Mouse (Mus musculus) MEL (cell line): ENCODE measurements at regions not wholly inside any gene's neighbourhood (a gene's known extent, or its start where the extent isn't known, plus 50 kb on each side); places are given as distances from the start of the nearest gene placed in this dataset.

Source experiments
- DNase-seq: peaks from one replicate; pipeline ENCODE4 v3.0.0; 2011; ENCODE audit warnings: low read depth, low spot score
- H3K27ac ChIP-seq: 2 replicates; pipeline ENCODE4 v1.5.1; 2012; ENCODE audit warnings: low read depth, mild to moderate bottlenecking, control low read depth, low read length, moderate library complexity; ENCODE audit not compliant: control insufficient read depth
- H3K27me3 ChIP-seq, 2 experiments: fragments of 150-350 bp in 1 of 2; sonication (generic) in 1 of 2; 2 replicates each; pipeline ENCODE4 v1.6.1; 2012; ENCODE audit warnings: low read length in 2 of 2, mild to moderate bottlenecking in 2 of 2, improper control_type of control experiment in 1 of 2, moderate library complexity in 1 of 2; ENCODE audit not compliant: insufficient read depth in 2 of 2, control insufficient read depth in 1 of 2
- H3K36me3 ChIP-seq, 2 experiments: 2 replicates each; pipeline ENCODE4 v1.6.1; 2012 to 2014; ENCODE audit warnings: low read length in 2 of 2, improper control_type of control experiment in 1 of 2, inconsistent platforms in 1 of 2, mild to moderate bottlenecking in 1 of 2; ENCODE audit not compliant: insufficient read depth in 2 of 2, control insufficient read depth in 1 of 2
- H3K4me1 ChIP-seq, 2 experiments: fragments of 150-350 bp in 1 of 2; sonication (generic) in 1 of 2; 2 replicates each; pipeline ENCODE4 v1.6.1; 2012; ENCODE audit warnings: low read length in 2 of 2, improper control_type of control experiment in 1 of 2, mild to moderate bottlenecking in 1 of 2; ENCODE audit not compliant: insufficient read depth in 2 of 2, control insufficient read depth in 1 of 2
- H3K4me3 ChIP-seq, 2 experiments: fragments of 150-350 bp in 1 of 2; sonication (generic) in 1 of 2; 2 replicates each; pipeline ENCODE4 v1.5.1; 2012; ENCODE audit warnings: low read depth in 2 of 2, low read length in 2 of 2, mild to moderate bottlenecking in 2 of 2, moderate library complexity in 2 of 2, control low read depth in 1 of 2, improper control_type of control experiment in 1 of 2; ENCODE audit not compliant: control insufficient read depth in 1 of 2, insufficient read depth in 1 of 2
- H3K79me2 ChIP-seq: 2 replicates; pipeline ENCODE4 v1.6.1; 2012; ENCODE audit warnings: mild to moderate bottlenecking, low read length, moderate library complexity; ENCODE audit not compliant: control insufficient read depth, poor library complexity, insufficient read depth
- H3K9ac ChIP-seq: 2 replicates; pipeline ENCODE4 v1.6.1; 2012; ENCODE audit warnings: low read depth, mild to moderate bottlenecking, control low read depth, low read length, moderate library complexity; ENCODE audit not compliant: control insufficient read depth, poor library complexity, severe bottlenecking
- H3K9me3 ChIP-seq: fragments of 150-350 bp; sonication (generic); replicated peaks from 2 replicates; pipeline ENCODE4 v1.6.1; 2012; ENCODE audit warnings: mild to moderate bottlenecking, low read length, improper control_type of control experiment, moderate library complexity; ENCODE audit not compliant: insufficient read depth
- CHD1 ChIP-seq: IDR thresholded peaks from 2 replicates; pipeline ENCODE4 v1.6.1; 2012; ENCODE audit warnings: low read depth, mild to moderate bottlenecking, inconsistent platforms, low read length, improper control_type of control experiment
- CHD2 ChIP-seq: IDR thresholded peaks from 2 replicates; pipeline ENCODE4 v1.6.1; 2011; ENCODE audit warnings: low read length, improper control_type of control experiment
- CTCF ChIP-seq, 3 experiments: IDR thresholded peaks in 2 of 3; conservative IDR thresholded peaks in 1 of 3; 2 replicates each; pipeline ENCODE4 v1.5.1; 2011 to 2012; ENCODE audit warnings: low read length in 3 of 3, low read depth in 2 of 3, mild to moderate bottlenecking in 2 of 3, improper control_type of control experiment in 1 of 3, inconsistent platforms in 1 of 3, mixed read lengths in 1 of 3, moderate library complexity in 1 of 3; ENCODE audit not compliant: control insufficient read depth in 1 of 3, insufficient read depth in 1 of 3, poor library complexity in 1 of 3, severe bottlenecking in 1 of 3
- ELF1 ChIP-seq: IDR thresholded peaks from 2 replicates; pipeline ENCODE4 v1.6.1; 2014; ENCODE audit warnings: low read depth, mild to moderate bottlenecking, inconsistent platforms, low read length, improper control_type of control experiment, moderate library complexity
- ETS1 ChIP-seq: IDR thresholded peaks from 2 replicates; pipeline ENCODE4 v1.6.1; 2012; ENCODE audit warnings: low read depth, mild to moderate bottlenecking, inconsistent platforms, low read length, improper control_type of control experiment, moderate library complexity
- GABPA ChIP-seq: IDR thresholded peaks from 2 replicates; pipeline ENCODE4 v1.6.1; 2012; ENCODE audit warnings: low read depth, mild to moderate bottlenecking, inconsistent platforms, low read length, improper control_type of control experiment, moderate library complexity
- HCFC1 ChIP-seq: IDR thresholded peaks from 2 replicates; pipeline ENCODE4 v1.6.1; 2012; ENCODE audit warnings: low read depth, mild to moderate bottlenecking, inconsistent platforms, low read length, improper control_type of control experiment, moderate library complexity
- MAFK ChIP-seq: IDR thresholded peaks from 2 replicates; pipeline ENCODE4 v1.6.1; 2011; ENCODE audit warnings: low read depth, mild to moderate bottlenecking, low read length, improper control_type of control experiment, borderline replicate concordance
- MAX ChIP-seq: IDR thresholded peaks from 2 replicates; pipeline ENCODE4 v1.6.1; 2011; ENCODE audit warnings: low read length, improper control_type of control experiment
- MAZ ChIP-seq: IDR thresholded peaks from 2 replicates; pipeline ENCODE4 v1.6.1; 2012; ENCODE audit warnings: low read depth, mild to moderate bottlenecking, inconsistent platforms, low read length, improper control_type of control experiment
- MXI1 ChIP-seq: IDR thresholded peaks from 2 replicates; pipeline ENCODE4 v1.6.1; 2011; ENCODE audit warnings: mild to moderate bottlenecking, low read depth, low read length, improper control_type of control experiment
- MYB ChIP-seq: IDR thresholded peaks from 2 replicates; pipeline ENCODE4 v1.6.1; 2011; ENCODE audit warnings: mild to moderate bottlenecking, low read depth, low read length, improper control_type of control experiment
- NELFE ChIP-seq: IDR thresholded peaks from 2 replicates; pipeline ENCODE4 v1.6.1; 2011; ENCODE audit warnings: low read depth, low read length, improper control_type of control experiment
- NRF1 ChIP-seq: IDR thresholded peaks from 2 replicates; pipeline ENCODE4 v1.6.1; 2014; ENCODE audit warnings: low read depth, mild to moderate bottlenecking, inconsistent platforms, low read length, improper control_type of control experiment, moderate library complexity; ENCODE audit not compliant: poor library complexity, insufficient read depth, severe bottlenecking
- POLR2A ChIP-seq, 2 experiments: IDR thresholded peaks; 2 replicates each; pipeline ENCODE4 v1.6.1; 2011 to 2012; ENCODE audit warnings: low read length in 2 of 2, mild to moderate bottlenecking in 2 of 2, control low read depth in 1 of 2, improper control_type of control experiment in 1 of 2, low read depth in 1 of 2, moderate library complexity in 1 of 2; ENCODE audit not compliant: control insufficient read depth in 1 of 2, insufficient read depth in 1 of 2, poor library complexity in 1 of 2
- POLR2AphosphoS2 ChIP-seq: IDR thresholded peaks from 2 replicates; pipeline ENCODE4 v1.6.1; 2011; ENCODE audit warnings: low read length, improper control_type of control experiment
- RCOR1 ChIP-seq: IDR thresholded peaks from 2 replicates; pipeline ENCODE4 v1.6.1; 2012; ENCODE audit warnings: low read depth, mild to moderate bottlenecking, inconsistent platforms, low read length, improper control_type of control experiment
- SIN3A ChIP-seq: IDR thresholded peaks from 2 replicates; pipeline ENCODE4 v1.6.1; 2012; ENCODE audit warnings: low read length, improper control_type of control experiment, inconsistent platforms
- SMC3 ChIP-seq: IDR thresholded peaks from 2 replicates; pipeline ENCODE4 v1.6.1; 2011; ENCODE audit warnings: low read depth, low read length, improper control_type of control experiment
- TAL1 ChIP-seq: IDR thresholded peaks from 2 replicates; pipeline ENCODE4 v1.6.1; 2012; ENCODE audit warnings: mild to moderate bottlenecking, inconsistent platforms, low read length, moderate library complexity, mixed read lengths
- TBP ChIP-seq: IDR thresholded peaks from 2 replicates; pipeline ENCODE4 v1.8.0; 2011; ENCODE audit warnings: low read depth, low read length, improper control_type of control experiment
- TCF12 ChIP-seq: IDR thresholded peaks from 2 replicates; pipeline ENCODE4 v1.6.1; 2014; ENCODE audit warnings: low read depth, mild to moderate bottlenecking, inconsistent platforms, low read length, improper control_type of control experiment, moderate library complexity
- ZC3H11A ChIP-seq: IDR thresholded peaks from 2 replicates; pipeline ENCODE4 v1.6.1; 2012; ENCODE audit warnings: low read depth, mild to moderate bottlenecking, inconsistent platforms, low read length, improper control_type of control experiment

GRCm38 (mm10) chr13:44390666-44391390 is 338.4 kb upstream of the Jarid2 start:
- no peak overlapping the region for H3K4me3 ChIP-seq
- no peak for DNase-seq
- no peaks in the 10 kb centered on the region for H3K4me1 ChIP-seq
- no peak overlapping the region for H3K27ac ChIP-seq
- H3K9ac ChIP-seq: no peak overlapping the region
- H3K79me2 ChIP-seq: no peaks in the 10 kb centered on the region
- no peaks in the 10 kb centered on the region for H3K27me3 ChIP-seq
- no peak for TF ChIP-seq TAL1
- TF ChIP-seq MXI1: no peak
- no peak for TF ChIP-seq CHD2
- TF ChIP-seq ZC3H11A: no peak
- no peak for TF ChIP-seq CHD1
- no peak for TF ChIP-seq MAZ
- TF ChIP-seq SIN3A: no peak
- TF ChIP-seq ELF1: no peak
- no peak for TF ChIP-seq MYB
- no peak for TF ChIP-seq POLR2AphosphoS2
- no peaks in the 10 kb centered on the region for H3K9me3 ChIP-seq
- H3K36me3 ChIP-seq: no peaks in the 10 kb centered on the region

GRCm38 (mm10) chr13:44394016-44394415 is 335.3 kb upstream of the Jarid2 start:
- DNase-seq: no peak
- Histone ChIP-seq H3K27ac (no peak overlapping the region), H3K79me2 (no peaks in the 10 kb centered on the region), H3K36me3 (no peaks in the 10 kb centered on the region), H3K4me3 (no peak overlapping the region), H3K9ac (no peak overlapping the region), H3K9me3 (no peaks in the 10 kb centered on the region), H3K4me1 (no peaks in the 10 kb centered on the region), H3K27me3 (no peaks in the 10 kb centered on the region)
- TF ChIP-seq RCOR1 (no peak), CHD2 (no peak), ELF1 (no peak), MAZ (no peak), CTCF (IDR thresholded peaks at IDR 0.05 in 2 of 3, conservative IDR thresholded peaks at IDR 0.05 in 1 of 3; ENCODE audit: control insufficient read depth in 1 of 3, insufficient read depth in 1 of 3, low read depth in 2 of 3, low read length in 3 of 3, poor library complexity in 1 of 3, severe bottlenecking in 1 of 3) (no peak), MAFK (no peak), GABPA (no peak), MYB (no peak), ETS1 (no peak), POLR2A (IDR thresholded peaks at IDR 0.05; ENCODE audit: control insufficient read depth in 1 of 2, insufficient read depth in 1 of 2, low read depth in 1 of 2, low read length in 2 of 2, poor library complexity in 1 of 2) (no peak), SMC3 (no peak), TBP (no peak), TCF12 (no peak), CHD1 (no peak), MAX (no peak), ZC3H11A (no peak), NELFE (no peak), HCFC1 (no peak), NRF1 (no peak), TAL1 (no peak)
